Mouse (Mus musculus) heart, embryonic 13.5 days (tissue): ENCODE data around the gene Rnase2a. TPM values are rescaled to one million over a fixed set of nuclear protein-coding genes. Genes with fewer than 3 reads are reported as not detected.
"Not testable (repeated sequence)": the region's sequence is repeated elsewhere in the genome, so short reads cannot be mapped to it uniquely, and the experiment has no call there.

Experiments
- ATAC-seq: fragments of 200-750 bp; cut with Nextera tagmentation; 2 replicates; pipeline ENCODE4 v1.8.0; 2017; ENCODE audit warnings: moderate TSS enrichment; ENCODE audit not compliant: insufficient number of reproducible peaks, low FRiP score, low TSS enrichment; ENCODE audit errors: extremely low read depth
- H3K27ac ChIP-seq: fragments of 300-500 bp; sonication (generic); replicated peaks from 2 replicates; pipeline ENCODE4 v1.5.1; 2015; ENCODE audit warnings: moderate library complexity, mild to moderate bottlenecking, inconsistent platforms
- H3K27me3 ChIP-seq: fragments of 300-500 bp; sonication (generic); replicated peaks from 2 replicates; pipeline ENCODE4 v1.6.1; 2015; ENCODE audit warnings: mild to moderate bottlenecking, inconsistent platforms
- H3K36me3 ChIP-seq: fragments of 300-500 bp; sonication (generic); 2 replicates; pipeline ENCODE4 v1.6.1; 2015; ENCODE audit warnings: mild to moderate bottlenecking, inconsistent platforms
- H3K4me1 ChIP-seq: fragments of 300-500 bp; sonication (generic); 2 replicates; pipeline ENCODE4 v1.6.1; 2015; ENCODE audit warnings: inconsistent platforms
- H3K4me2 ChIP-seq: fragments of 300-500 bp; sonication (generic); 2 replicates; pipeline ENCODE4 v1.6.1; 2015; ENCODE audit warnings: inconsistent platforms, mild to moderate bottlenecking, moderate library complexity
- H3K4me3 ChIP-seq: fragments of 300-500 bp; sonication (generic); 2 replicates; pipeline ENCODE4 v1.5.1; 2015; ENCODE audit warnings: moderate library complexity, mild to moderate bottlenecking, inconsistent platforms
- H3K9ac ChIP-seq: fragments of 300-500 bp; sonication (generic); 2 replicates; pipeline ENCODE4 v1.6.1; 2015; ENCODE audit warnings: inconsistent platforms, mild to moderate bottlenecking, moderate library complexity
- H3K9me3 ChIP-seq: fragments of 300-500 bp; sonication (generic); 2 replicates; pipeline ENCODE4 v1.6.1; 2016; ENCODE audit warnings: inconsistent platforms
- WGBS: fragments of 180-500 bp; shearing (Covaris S2); methylation state at CpG from one replicate; pipeline ENCODE4 v1.1.7; 2015; ENCODE audit warnings: mixed read lengths; 5-methylcytosine and 5-hydroxymethylcytosine counted together
- polyA plus RNA-seq: library from polyadenylated mRNA; unstranded; fragments of >200 nt; fragmentation: Nextera tagmentation; extraction: Ambion mirVana; gene quantifications from 2 replicates; pipeline ENCODE4 v1.2.1, GENCODE M21; 2015

The Rnase2a gene
- polyA plus RNA-seq, 1 experiment from 2014 or later, result not detected

- no peak overlapping the region for H3K9ac ChIP-seq
- H3K27me3 ChIP-seq, result no peaks in the 10 kb centered on the region
- ATAC-seq, result no peak
- no peak overlapping the region for H3K27ac ChIP-seq
- no peaks in the 10 kb centered on the region for H3K36me3 ChIP-seq
- no peaks in the 10 kb centered on the region for H3K9me3 ChIP-seq
- no peak overlapping the region for H3K4me2 ChIP-seq
- H3K4me1 ChIP-seq, result 0 out of 2 replicates have a peak, but pooled peaks cover 5% of the 10 kb centered on the region
- H3K4me3 ChIP-seq, result no peak overlapping the region
These were observed 15.0 kb downstream of the Rnase2a start for GRCm38 (mm10) chr14:51240899-51241298.

GRCm38 (mm10) chr14:51237488-51237887, 18.4 kb downstream of the Rnase2a start:
- H3K4me3 ChIP-seq, H3K36me3 ChIP-seq, ATAC-seq, H3K4me1 ChIP-seq, H3K4me2 ChIP-seq, H3K9me3 ChIP-seq, H3K9ac ChIP-seq, H3K27me3 ChIP-seq, H3K27ac ChIP-seq: not testable (repeated sequence)
- 71% methylated on average over 1 of the region's 1 CpGs for WGBS

GRCm38 (mm10) chr14:51229657-51230056, 26.3 kb downstream of the Rnase2a start:
- H3K4me1 ChIP-seq, H3K4me2 ChIP-seq, ATAC-seq, H3K36me3 ChIP-seq, H3K4me3 ChIP-seq, H3K9me3 ChIP-seq, H3K27ac ChIP-seq, H3K9ac ChIP-seq, H3K27me3 ChIP-seq: not testable (repeated sequence)
- WGBS, result 43% methylated on average over 4 of the region's 4 CpGs

GRCm38 (mm10) chr14:51220075-51220474, 35.8 kb downstream of the Rnase2a start:
- H3K27me3 ChIP-seq, H3K27ac ChIP-seq, H3K4me1 ChIP-seq, H3K9me3 ChIP-seq, H3K4me3 ChIP-seq, ATAC-seq, H3K4me2 ChIP-seq, H3K36me3 ChIP-seq, H3K9ac ChIP-seq: not testable (repeated sequence)
- 89% methylated on average over 3 of the region's 3 CpGs for WGBS

Other genes with a start within 250 kb of the Rnase2a start
- gene Rnase10, start 248.4 kb downstream of the Rnase2a start, polyA plus RNA-seq, result 0.34 and 0.40 TPM in 2 replicates
- not detected in 2 replicates for gene Rnase9, start 214.2 kb downstream of the Rnase2a start, polyA plus RNA-seq
- gene Rnase11, start 205.9 kb downstream of the Rnase2a start, polyA plus RNA-seq, result not detected in 2 replicates
- gene Rnase12, start 198.5 kb downstream of the Rnase2a start, polyA plus RNA-seq, result 0.99 and 1.1 TPM in 2 replicates
- gene Olfr750, start 181.7 kb downstream of the Rnase2a start, polyA plus RNA-seq, result not detected in 2 replicates
- gene Rnase4, start 165.0 kb downstream of the Rnase2a start, polyA plus RNA-seq, result 20.5 and 21.4 TPM in 2 replicates
- 3.6 and 3.9 TPM in 2 replicates for gene Ang, start 165.0 kb downstream of the Rnase2a start, polyA plus RNA-seq
- not detected in 2 replicates for gene Eddm3b, start 141.7 kb downstream of the Rnase2a start, polyA plus RNA-seq
- 0.32 and 0.70 TPM in 2 replicates for gene Rnase6, start 132.2 kb downstream of the Rnase2a start, polyA plus RNA-seq
- 0.39 and 0.49 TPM in 2 replicates for gene Rnase1, start 109.3 kb downstream of the Rnase2a start, polyA plus RNA-seq
- gene Rnase2b, start 93.9 kb downstream of the Rnase2a start, polyA plus RNA-seq, result not detected in 2 replicates
- not detected in 2 replicates for gene Ang2, start 57.0 kb downstream of the Rnase2a start, polyA plus RNA-seq
- not detected in 2 replicates for gene Ear14, start 52.7 kb downstream of the Rnase2a start, polyA plus RNA-seq
- gene Gm7247, start 105.6 kb upstream of the Rnase2a start, polyA plus RNA-seq, result not detected in 2 replicates
- gene Vmn2r88, start 154.7 kb upstream of the Rnase2a start, polyA plus RNA-seq, result not detected in 2 replicates
- not detected in 2 replicates for gene Vmn2r89, start 195.7 kb upstream of the Rnase2a start, polyA plus RNA-seq